Mouse (Mus musculus): ENCODE data around the gene Bag2.

DNA sequence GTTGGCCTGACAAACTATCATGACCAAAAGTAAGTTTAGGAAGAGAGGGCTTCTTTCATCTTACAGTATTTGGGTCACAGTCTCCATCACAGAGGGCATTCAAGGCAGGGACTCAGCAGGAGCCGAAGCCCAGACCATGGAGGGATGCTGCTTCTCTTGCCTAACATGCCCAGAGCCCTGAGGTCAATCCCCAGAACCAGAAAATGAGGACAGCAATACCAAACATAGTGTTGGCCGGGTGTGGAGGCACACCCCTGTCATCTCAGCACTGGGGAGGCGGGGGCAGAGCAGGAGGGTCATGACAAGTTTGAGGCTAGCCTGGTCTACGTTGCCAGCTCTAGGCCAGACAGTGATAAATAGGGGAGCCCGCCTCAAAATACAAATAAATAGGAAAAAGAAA, 32.5 kb downstream of the Bag2 start:
- TF ChIP-seq ZC3H11A (IDR thresholded peaks at IDR 0.05; ENCODE audit: borderline replicate concordance, low read depth, low read length) = no peak
- no peak for TF ChIP-seq HCFC1 (IDR thresholded peaks at IDR 0.05; ENCODE audit: borderline replicate concordance, insufficient read depth, low read length)
- TF ChIP-seq MAFK (IDR thresholded peaks at IDR 0.05; ENCODE audit: insufficient read depth, low read depth, low read length) = no peak
- TF ChIP-seq ZNF384 (IDR thresholded peaks at IDR 0.05; ENCODE audit: low read depth, low read length) = no peak
- TF ChIP-seq CHD2 (IDR thresholded peaks at IDR 0.05; ENCODE audit: low read depth, low read length) = no peak
